Mouse (Mus musculus): ENCODE results near the gene Adcy9. TPM values are rescaled to one million over a fixed set of nuclear protein-coding genes. Genes with fewer than 3 reads are reported as not detected.

Adcy9 gene
- total RNA-seq, 2 experiments from 2014 or later = 27.0 to 28.2 TPM

DNA sequence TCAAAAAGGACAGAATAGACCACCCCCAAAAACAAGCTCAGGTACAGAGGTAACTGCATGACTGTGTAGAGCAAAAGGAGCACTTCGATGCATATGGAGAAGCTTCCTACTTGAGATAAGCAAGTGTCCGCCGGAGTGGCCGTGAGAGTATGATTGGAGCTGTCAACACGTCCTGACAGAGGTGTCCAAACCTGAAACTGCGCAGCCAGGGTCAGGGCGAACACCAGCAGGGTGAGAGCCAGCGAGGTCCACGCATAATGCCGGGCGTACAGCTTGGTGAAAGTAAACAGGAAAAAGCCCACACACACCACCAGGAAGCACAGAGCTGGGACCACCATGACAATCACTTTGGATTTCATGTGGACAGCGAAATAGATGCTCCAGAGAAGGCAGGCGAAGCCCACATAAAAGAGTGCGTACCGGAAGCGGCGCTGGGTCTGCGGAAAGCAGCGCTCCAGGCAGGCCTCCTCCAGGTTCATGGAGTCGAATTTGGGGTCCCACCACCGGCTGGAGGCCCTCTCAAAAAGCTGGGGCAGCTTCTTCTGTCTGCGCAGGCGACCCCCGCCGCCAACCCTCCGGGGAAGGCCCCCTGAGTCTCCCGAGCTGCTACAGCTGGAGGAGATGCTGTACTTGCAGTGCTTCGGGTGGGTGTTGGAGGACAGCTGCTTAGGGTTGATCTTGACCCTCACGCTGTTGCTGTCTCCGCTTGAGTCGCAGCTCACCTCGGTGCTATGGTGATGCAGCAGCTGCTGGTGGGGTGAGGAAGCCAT is 1.3 kb downstream of the Adcy9 start:
- DNase-seq = no peak

DNA sequence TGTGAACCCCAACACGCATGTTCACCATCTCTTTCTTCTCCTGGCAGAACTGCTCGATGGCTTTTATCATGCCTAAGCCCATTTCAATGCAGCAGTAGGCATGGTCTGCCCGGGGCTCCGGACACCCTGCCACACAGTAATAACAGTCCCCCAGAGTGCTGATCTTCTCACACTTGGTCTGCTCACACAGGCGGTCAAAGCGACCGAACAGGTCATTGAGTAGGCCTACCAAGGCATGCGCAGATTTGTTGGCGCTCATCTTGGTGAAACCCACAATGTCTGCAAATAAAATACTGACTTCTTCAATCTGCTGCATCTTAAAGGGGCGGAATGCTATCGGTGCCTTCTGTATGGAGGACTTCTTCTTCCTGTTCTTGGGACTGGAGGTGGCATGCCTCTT is 2.2 kb downstream of the Adcy9 start:
- no peak for DNase-seq

- DNase-seq = no peak
Measured at GRCm38 (mm10) chr16:4417455-4417854, 2.8 kb downstream of the Adcy9 start.

- no peak for DNase-seq
Measured at GRCm38 (mm10) chr16:4414881-4415585, 5.3 kb downstream of the Adcy9 start.

DNA sequence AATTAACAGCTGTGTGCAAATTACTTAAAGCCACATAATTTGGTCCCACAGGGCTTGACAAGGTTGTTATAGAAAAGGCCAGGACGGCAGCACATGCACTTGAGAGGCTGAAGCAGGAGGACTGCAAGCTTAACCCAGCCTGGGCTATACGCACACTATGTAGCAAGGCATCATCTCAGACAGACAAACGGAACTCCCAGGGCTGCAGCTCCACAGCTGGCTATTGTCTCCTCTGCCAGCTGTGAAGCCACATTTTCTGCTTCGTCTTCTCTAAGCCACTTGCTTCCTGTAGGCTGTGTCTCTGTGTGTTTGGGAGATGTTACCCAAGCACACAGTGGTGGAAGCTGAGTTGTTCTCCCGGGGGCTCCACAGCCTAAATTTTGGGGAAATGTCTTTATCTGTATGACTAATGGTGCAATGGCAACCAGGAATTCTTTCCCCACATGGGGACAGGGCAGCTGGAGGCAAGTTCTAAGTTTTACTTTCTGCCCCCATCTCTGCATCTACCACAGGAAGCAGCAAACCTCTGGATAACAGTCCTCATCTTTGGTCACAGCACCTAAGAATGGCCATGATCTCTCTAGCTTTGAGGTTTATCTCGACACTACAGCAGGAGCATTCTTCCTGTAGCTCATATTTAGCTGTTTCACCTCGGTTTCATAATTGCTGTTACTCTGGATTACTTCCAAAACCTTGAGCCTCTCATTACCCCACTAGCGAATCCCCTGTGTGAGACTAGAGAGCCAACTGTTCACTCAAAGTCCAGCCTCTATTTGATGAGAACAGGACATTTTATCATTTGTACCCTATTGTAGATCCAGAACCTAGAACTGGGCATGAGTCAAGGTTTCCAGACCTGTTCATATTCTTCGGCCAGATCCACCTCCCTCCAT is 6.1 kb downstream of the Adcy9 start:
- no peak for DNase-seq

DNA sequence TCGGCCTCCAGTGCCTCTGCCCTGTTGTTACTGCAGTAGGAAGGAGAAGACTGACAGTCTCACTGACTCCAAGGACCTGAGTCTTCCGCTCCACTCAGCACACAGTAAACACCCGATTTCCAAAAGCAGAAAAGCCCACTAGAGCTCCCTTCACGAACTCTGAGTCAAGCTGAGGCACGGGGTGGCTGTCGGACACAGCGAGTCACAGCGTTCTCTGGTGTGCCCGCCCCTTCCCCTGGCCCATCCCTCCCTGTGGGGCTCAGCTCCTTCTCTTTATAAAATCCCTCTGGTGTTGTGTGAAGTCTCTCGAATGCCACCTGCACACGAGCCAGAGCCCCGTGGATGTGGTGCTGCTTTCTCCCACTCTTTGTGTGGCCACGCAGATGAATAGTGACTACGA is 7.0 kb downstream of the Adcy9 start:
- no peak for DNase-seq

GRCm38 (mm10) chr16:4412298-4412697 is 8.0 kb downstream of the Adcy9 start:
- DNase-seq = no peak

GRCm38 (mm10) chr16:4411296-4411695 is 9.0 kb downstream of the Adcy9 start:
- no peak for DNase-seq

GRCm38 (mm10) chr16:4407536-4407935 is 12.8 kb downstream of the Adcy9 start:
- no peak for DNase-seq

GRCm38 (mm10) chr16:4406706-4407105 is 13.6 kb downstream of the Adcy9 start:
- no peak for DNase-seq

DNA sequence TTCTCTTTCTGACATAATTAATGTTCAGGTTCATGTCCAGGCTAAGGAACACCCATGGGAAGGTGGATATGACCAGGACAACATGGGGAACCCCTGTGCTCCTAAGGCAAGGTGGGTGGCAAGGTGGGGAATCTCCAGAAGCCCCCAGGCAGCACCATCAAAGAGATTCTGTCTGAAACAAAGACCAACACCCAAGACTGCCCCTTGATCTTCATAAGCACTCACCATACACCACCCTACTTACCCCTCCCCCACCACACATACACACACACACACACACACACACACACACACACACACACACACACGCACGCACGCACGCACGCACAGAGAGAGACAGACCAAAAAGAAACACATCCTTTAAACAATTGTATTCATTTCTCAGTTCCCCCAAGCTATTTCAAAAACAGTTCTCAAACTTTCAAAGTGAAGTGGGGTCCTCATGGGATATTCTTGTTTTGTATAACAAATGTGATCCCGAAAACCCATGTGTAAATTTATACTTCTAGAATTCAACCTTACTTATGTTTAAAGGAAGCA is 14.2 kb downstream of the Adcy9 start:
- no peak for DNase-seq

- peak; percentile 25 for DNase-seq
Measured at GRCm38 (mm10) chr16:4404933-4405761, 15.2 kb downstream of the Adcy9 start.

DNA sequence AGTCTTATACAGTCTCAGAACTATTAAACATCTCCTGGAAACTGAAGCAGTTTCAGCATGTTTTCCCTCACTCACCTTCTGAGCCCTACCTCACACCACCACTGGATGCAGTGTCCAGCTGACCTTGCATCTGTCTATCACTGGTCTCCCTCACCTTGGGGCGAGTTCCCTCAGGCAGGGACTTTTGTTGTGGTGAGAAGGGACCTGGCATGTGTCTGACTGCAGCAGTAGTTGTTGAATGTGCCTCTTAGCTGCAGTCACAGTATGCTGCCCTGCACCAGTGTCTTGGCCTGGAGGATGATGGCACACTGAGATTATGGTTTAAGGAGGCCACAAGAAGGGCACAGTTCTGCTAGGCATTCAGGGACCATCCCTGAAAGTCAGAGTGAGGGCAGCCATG is 19.2 kb downstream of the Adcy9 start:
- DNase-seq = no peak

DNA sequence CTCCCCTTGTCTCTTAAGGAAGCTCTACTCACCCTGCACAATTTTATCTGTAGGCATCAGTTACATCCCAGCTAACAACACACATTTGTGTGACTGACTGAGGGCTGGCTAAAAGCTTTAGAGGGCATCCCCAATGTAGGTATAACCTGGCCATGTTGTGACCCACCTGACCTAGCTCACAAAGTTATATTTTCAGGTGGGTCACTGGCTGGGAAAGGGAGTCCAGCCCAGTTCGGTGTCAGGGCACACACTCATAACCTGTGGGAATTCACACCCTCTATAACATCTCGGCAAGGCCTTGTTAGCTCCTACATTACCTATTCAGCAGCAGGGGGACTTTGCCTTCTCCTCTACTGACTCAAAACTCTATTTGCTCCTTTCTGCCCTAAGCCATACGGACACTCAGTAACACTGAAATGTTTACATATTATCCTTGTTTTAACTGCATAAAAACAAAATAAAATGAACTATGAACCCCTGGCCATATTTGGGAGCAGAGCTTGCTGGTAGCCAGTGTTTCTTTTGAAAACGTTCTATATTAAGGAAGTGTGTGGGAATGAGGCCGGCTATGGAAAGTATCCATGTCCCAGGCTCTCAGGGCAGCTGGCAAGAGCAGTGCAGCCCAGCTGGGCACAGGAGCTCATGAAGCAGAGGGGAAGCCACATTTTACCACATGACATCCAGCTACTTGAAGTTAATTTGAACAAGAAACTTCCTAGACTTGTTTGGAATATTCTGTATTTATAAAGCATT is 20.7 kb downstream of the Adcy9 start:
- DNase-seq = peak; percentile 69

DNA sequence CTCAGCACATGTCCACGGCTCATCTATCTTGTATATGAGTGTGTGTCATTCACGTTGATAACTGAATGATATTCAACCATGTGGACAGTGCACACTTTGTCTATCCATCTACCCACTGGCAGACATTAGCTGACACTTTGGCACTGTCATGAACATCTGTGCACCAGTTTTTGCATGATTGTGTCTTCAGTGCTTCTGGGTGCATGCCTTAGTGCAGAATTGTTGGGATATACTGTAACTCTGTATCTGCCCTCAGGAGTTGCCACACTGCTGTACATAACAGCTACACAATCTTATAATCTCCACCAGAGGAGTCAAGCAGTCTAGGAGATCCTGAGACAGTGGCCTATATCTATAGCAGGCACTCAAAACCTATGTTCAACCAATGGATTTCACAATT is 21.5 kb downstream of the Adcy9 start:
- no peak for DNase-seq

DNA sequence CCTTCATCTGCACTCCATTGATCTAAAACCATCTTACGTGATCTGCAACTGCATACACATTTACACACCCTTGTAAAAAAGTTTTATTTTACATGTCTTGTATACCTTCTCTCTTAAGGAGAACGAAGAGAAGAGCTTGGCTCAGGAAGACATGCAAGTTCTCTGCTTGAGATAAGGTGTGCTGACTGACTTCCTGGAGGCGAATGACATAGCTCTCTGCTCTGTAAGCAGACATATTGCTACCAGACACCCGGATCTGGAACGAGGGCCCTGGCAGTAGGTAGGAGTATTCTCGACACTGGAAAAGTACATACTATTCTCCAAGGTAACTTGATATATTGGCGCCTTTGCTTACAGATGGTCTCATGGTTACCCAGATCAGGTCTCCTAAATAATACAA is 22.7 kb downstream of the Adcy9 start:
- no peak for DNase-seq

DNA sequence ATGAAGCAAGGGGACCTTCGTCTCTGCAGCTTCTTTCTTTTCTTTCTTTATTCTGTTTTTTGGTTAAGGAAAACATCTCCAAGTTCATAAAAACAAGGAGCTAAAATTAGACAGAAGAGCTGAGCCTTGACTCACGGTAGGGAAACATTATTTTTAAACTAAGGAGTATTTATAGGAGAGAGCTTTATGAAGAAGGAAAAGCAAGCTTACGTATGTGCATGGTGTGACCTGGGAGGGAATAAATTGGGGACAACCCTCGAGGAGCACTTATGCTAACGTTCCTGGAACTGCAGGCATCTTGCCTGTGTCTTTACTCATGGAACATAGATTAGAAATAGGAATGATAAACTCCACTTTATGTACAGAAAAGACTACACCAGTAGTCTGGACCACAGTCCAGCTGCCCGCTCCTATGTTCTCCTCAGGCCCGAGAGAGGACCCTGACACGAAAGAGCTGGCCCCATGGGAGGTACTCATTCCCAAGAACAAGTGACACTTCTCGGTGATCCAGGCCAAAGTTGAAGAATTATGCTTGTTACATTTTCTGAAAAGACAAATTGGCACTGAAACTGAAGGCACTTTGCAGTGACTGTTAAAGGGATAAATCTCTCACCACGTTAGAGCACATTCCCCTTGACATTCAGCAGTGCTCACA is 24.5 kb downstream of the Adcy9 start:
- no peak for DNase-seq

- DNase-seq = no peak
Measured at GRCm38 (mm10) chr16:4394991-4395590, 25.2 kb downstream of the Adcy9 start.

DNA sequence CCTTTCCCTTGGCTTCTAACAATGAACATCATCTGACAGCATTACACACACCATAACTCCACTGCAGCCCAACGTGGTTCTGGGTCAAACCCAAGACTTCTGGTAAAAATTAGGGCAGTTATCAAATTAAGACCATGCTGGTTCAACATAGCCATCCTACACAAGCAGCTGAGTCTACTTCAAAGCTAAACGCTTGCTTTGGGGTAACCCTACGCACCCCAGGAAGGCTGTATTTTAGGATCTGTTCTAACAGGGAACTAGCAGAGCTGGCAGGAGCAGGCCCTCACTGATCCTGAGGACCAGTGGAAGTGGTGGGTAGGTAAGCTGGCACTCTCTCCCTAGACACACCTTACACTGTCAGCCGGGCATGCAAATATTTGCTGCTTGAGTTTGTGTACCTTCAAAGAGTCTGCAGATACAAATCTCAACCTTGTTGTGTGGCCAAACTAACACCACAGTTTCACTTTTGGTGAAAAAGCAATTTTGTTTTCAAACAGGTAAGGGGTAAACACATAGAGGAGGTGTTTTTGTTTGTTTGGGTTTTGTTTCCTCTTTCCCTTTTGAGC is 36.7 kb downstream of the Adcy9 start:
- no peak for DNase-seq

All from gastrocnemius, postnatal 25 days (tissue).